Mouse (Mus musculus): ENCODE measurements around the gene Metrn. TPM values are rescaled to one million over a fixed set of nuclear protein-coding genes. Genes with fewer than 3 reads are reported as not detected.

Metrn gene
- total and polyA plus RNA-seq, 2 experiments from 2014 or later: 50.0 to 236 TPM

- Histone ChIP-seq H3K4me3 (ENCODE audit: low read depth, low read length) (peak overlapping the region; percentile 41), H3K27me3 (ENCODE audit: insufficient read depth, low read length) (no peaks in the 10 kb centered on the region), H3K36me3 (ENCODE audit: insufficient read depth, low read length) (peaks cover 41% of the 10 kb centered on the region), H3K4me2 (ENCODE audit: low read depth, low read length, poor library complexity, severe bottlenecking) (peak overlapping the region; percentile 75), H3K4me1 (ENCODE audit: insufficient read depth, low read length) (peaks cover 32% of the 10 kb centered on the region), H3K27ac (ENCODE audit: low read depth, low read length) (peak overlapping the region; percentile 82), H3K9ac (replicated peaks; ENCODE audit: low read length, poor library complexity, severe bottlenecking) (peak overlapping the region; percentile 81), H3K9me3 (ENCODE audit: low read length) (no peaks in the 10 kb centered on the region)
- WGBS: 21% methylated on average over 23 of the region's 23 CpGs
- TF ChIP-seq CTCF (IDR thresholded peaks at IDR 0.05): no peak
- DNase-seq (ENCODE audit: low spot score) (no peak), ATAC-seq (ENCODE audit: low FRiP score) (no peak)
Measured at GRCm38 (mm10) chr17:25836397-25837075, 39.6 kb upstream of the Metrn start.

GRCm38 (mm10) chr17:25835816-25836215 is 38.9 kb upstream of the Metrn start:
- Histone ChIP-seq H3K9me3 (ENCODE audit: low read length) (no peaks in the 10 kb centered on the region), H3K36me3 (ENCODE audit: insufficient read depth, low read length) (peaks cover 41% of the 10 kb centered on the region), H3K4me3 (ENCODE audit: low read depth, low read length) (peak overlapping the region; percentile 41; the same call in 1 of the 2 replicates), H3K27ac (ENCODE audit: low read depth, low read length) (0 out of 2 replicates have a peak overlapping the region, but pooled peaks have one; percentile 82), H3K27me3 (ENCODE audit: insufficient read depth, low read length) (no peaks in the 10 kb centered on the region), H3K9ac (replicated peaks; ENCODE audit: low read length, poor library complexity, severe bottlenecking) (peak overlapping the region; percentile 81; the same call in 1 of the 2 replicates), H3K4me1 (ENCODE audit: insufficient read depth, low read length) (peaks cover 35% of the 10 kb centered on the region), H3K4me2 (ENCODE audit: low read depth, low read length, poor library complexity, severe bottlenecking) (peak overlapping the region; percentile 75)
- TF ChIP-seq CTCF (IDR thresholded peaks at IDR 0.05): no peak
- ATAC-seq (ENCODE audit: low FRiP score) (no peak), DNase-seq (ENCODE audit: low spot score) (no peak)
- 94% methylated on average over 16 of the region's 16 CpGs for WGBS

DNA sequence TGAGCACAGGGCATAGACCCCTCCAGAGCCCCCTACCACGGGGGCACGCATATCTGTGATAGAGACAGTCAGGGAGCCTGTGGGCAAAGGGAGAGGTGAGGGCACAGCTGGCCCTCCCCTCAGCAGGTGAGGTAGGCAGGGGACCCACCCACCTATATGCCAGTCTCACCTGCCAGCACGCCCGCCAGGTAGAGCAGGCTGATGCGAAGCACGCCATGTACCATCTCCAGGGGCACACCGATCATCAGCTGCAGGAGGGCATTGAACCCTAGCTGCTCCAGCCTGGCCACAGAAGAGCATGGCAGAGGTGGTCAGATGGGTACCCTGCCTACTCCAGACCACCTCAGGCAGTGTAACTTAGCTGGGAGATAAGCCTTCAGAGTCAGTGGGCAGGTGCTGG is 38.4 kb upstream of the Metrn start:
- H3K4me2 ChIP-seq (ENCODE audit: low read depth, low read length, poor library complexity, severe bottlenecking): peak overlapping the region; percentile 76
- no peak overlapping the region for H3K27ac ChIP-seq (ENCODE audit: low read depth, low read length)
- no peak for ATAC-seq (ENCODE audit: low FRiP score)
- WGBS: 92% methylated on average over 7 of the region's 7 CpGs
- no peaks in the 10 kb centered on the region for H3K27me3 ChIP-seq (ENCODE audit: insufficient read depth, low read length)
- DNase-seq (ENCODE audit: low spot score): no peak
- no peak overlapping the region for H3K4me3 ChIP-seq (ENCODE audit: low read depth, low read length)
- no peak overlapping the region for H3K9ac ChIP-seq (replicated peaks; ENCODE audit: low read length, poor library complexity, severe bottlenecking)
- TF ChIP-seq CTCF (IDR thresholded peaks at IDR 0.05): no peak
- peaks cover 35% of the 10 kb centered on the region for H3K4me1 ChIP-seq (ENCODE audit: insufficient read depth, low read length)
- no peaks in the 10 kb centered on the region for H3K9me3 ChIP-seq (ENCODE audit: low read length)
- peaks cover 41% of the 10 kb centered on the region for H3K36me3 ChIP-seq (ENCODE audit: insufficient read depth, low read length)

DNA sequence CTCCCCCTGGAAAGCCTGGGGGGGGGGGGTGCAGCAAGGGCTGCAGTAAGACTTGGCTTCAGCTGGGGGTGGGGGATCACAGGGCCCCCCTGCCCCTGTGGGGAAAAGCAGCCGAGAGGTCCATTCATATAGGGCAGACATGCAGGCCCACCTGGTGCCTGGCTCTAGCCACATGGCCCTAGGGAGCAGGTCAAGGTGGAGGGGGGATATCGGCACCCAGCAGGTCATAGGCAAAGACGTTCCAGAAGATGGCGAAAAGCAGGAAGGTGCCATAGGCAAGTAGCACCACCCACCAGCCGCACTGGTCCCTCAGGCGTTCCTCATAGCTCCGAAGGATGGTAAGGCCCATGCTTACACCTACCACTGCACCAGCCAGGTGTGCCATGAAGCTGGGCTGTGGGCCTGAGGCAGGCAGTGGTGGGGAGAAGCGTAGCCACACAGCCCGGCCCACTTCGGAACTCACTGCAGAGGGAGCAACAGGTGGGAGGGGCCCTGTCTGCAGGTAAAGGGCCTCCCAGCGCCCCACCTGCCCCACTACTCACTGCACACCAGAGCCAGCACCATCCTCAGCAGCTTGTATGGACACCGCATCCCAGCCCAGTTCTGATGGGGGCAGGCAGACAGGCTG is 37.8 kb upstream of the Metrn start:
- DNase-seq (ENCODE audit: low spot score) (no peak), ATAC-seq (ENCODE audit: low FRiP score) (no peak)
- Histone ChIP-seq H3K27ac (ENCODE audit: low read depth, low read length) (peak overlapping the region; percentile 32; the same call in 1 of the 2 replicates), H3K36me3 (ENCODE audit: insufficient read depth, low read length) (peaks cover 42% of the 10 kb centered on the region), H3K4me3 (ENCODE audit: low read depth, low read length) (peak overlapping the region; percentile 81; the same call in 1 of the 2 replicates), H3K4me1 (ENCODE audit: insufficient read depth, low read length) (peaks cover 40% of the 10 kb centered on the region), H3K9me3 (ENCODE audit: low read length) (no peaks in the 10 kb centered on the region), H3K9ac (replicated peaks; ENCODE audit: low read length, poor library complexity, severe bottlenecking) (0 out of 2 replicates have a peak overlapping the region, but pooled peaks have one; percentile 29), H3K4me2 (ENCODE audit: low read depth, low read length, poor library complexity, severe bottlenecking) (peak overlapping the region; percentile 76), H3K27me3 (ENCODE audit: insufficient read depth, low read length) (no peaks in the 10 kb centered on the region)
- 87% methylated on average over 12 of the region's 12 CpGs for WGBS
- no peak for TF ChIP-seq CTCF (IDR thresholded peaks at IDR 0.05)

- H3K4me2 ChIP-seq (ENCODE audit: low read depth, low read length, poor library complexity, severe bottlenecking): peak overlapping the region; percentile 76
- peak overlapping the region; percentile 96; the same call in 1 of the 2 replicates for H3K27ac ChIP-seq (ENCODE audit: low read depth, low read length)
- TF ChIP-seq CTCF (IDR thresholded peaks at IDR 0.05): no peak
- peak overlapping the region; percentile 81 for H3K4me3 ChIP-seq (ENCODE audit: low read depth, low read length)
- DNase-seq (ENCODE audit: low spot score): no peak
- ATAC-seq (ENCODE audit: low FRiP score): no peak
- H3K36me3 ChIP-seq (ENCODE audit: insufficient read depth, low read length): peaks cover 36% of the 10 kb centered on the region
- peaks cover 43% of the 10 kb centered on the region for H3K4me1 ChIP-seq (ENCODE audit: insufficient read depth, low read length)
- peak overlapping the region; percentile 86 for H3K9ac ChIP-seq (replicated peaks; ENCODE audit: low read length, poor library complexity, severe bottlenecking)
- 53% methylated on average over 6 of the region's 6 CpGs for WGBS
- no peaks in the 10 kb centered on the region for H3K27me3 ChIP-seq (ENCODE audit: insufficient read depth, low read length)
- no peaks in the 10 kb centered on the region for H3K9me3 ChIP-seq (ENCODE audit: low read length)
Measured at GRCm38 (mm10) chr17:25833961-25834594, 37.1 kb upstream of the Metrn start.

Measured in midbrain, postnatal 0 days (tissue).